ENCODE assay signal across 8 mouse cellular contexts in genomic region chr15:81399638-81400315, GRCm38 (mm10). TPM values are rescaled to one million over a fixed set of nuclear protein-coding genes. Genes with fewer than 3 reads are reported as not detected.
A peak's percentile ranks its signal among the peaks of the same experiment; 100 is the strongest.
DNase-seq lines count a peak whose midpoint lies in the region; ATAC-seq lines count a peak whose summit lies in the region.

Gene St13 (minus strand): TSS chr15:81400077.
Gene Xpnpep3 (plus strand): TSS chr15:81400138.

- DNase-seq in adipocyte (ENCODE audit: low spot score), result peak; percentile 97
- peak; percentile 95 for DNase-seq in embryo, embryonic 10 days (ENCODE audit: low spot score)
- DNase-seq in gastrocnemius, postnatal 14 days, result peak; percentile 98
- DNase-seq in left cerebral cortex, postnatal 10 days (ENCODE audit: extremely low spot score in 1 of 2, low spot score in 2 of 2), result peak; percentile 95 to 98
- peak; percentile 96 for DNase-seq in right cerebral cortex, postnatal 25 days
- DNase-seq in urinary bladder, postnatal 4 days (ENCODE audit: low spot score in 2 of 2), result peak; percentile 96 to 98

- ATAC-seq in inflammation-experienced regulatory T-cells, adult 6 months, result peak; percentile 95
- peak; percentile 98 for ATAC-seq in megakaryocyte-erythroid progenitor cell, adult 5-6 weeks (replicated peaks; ENCODE audit: low FRiP score, low TSS enrichment, poor library complexity, severe bottlenecking)

- intact Hi-C loops in gastrocnemius, postnatal 14 days (cut with DNase I; ENCODE audit: low total_unique reads), result no loop called here
- intact Hi-C loops in left cerebral cortex, postnatal 10 days (cut with DNase I), result no loop called here

RNA-seq across cellular contexts. Expression of gene St13, which starts in this region (rescaled TPM):
- 10 to 100 TPM; 77.9 to 98.6 TPM for total RNA-seq in gastrocnemius, postnatal 14 days (2021)
- polyA plus RNA-seq in inflammation-experienced regulatory T-cells, adult 6 months (2017; shearing (Covaris generic)), result 100 to 1,000 TPM; 170 to 193 (median 179) TPM
- 100 to 1,000 TPM; 174 to 179 TPM for total RNA-seq in left cerebral cortex, postnatal 10 days (2021)
- total RNA-seq in megakaryocyte-erythroid progenitor cell, adult 5-6 weeks (2014; fragmentation: Nextera tagmentation), result 175 and 195 TPM in 2 replicates
- total RNA-seq in megakaryocyte-erythroid progenitor cell, adult 5-6 weeks (2017), result 481 and 514 TPM in 2 replicates

RNA-seq across cellular contexts. Expression of gene Xpnpep3, which starts in this region (rescaled TPM):
- 1 to 10 TPM; 6.3 TPM for total RNA-seq in gastrocnemius, postnatal 14 days (2021)
- polyA plus RNA-seq in inflammation-experienced regulatory T-cells, adult 6 months (2017; shearing (Covaris generic)), result 1 to 10 TPM; 6.8 to 8.8 (median 8.2) TPM
- 10 to 100 TPM; 10.1 to 11.6 TPM for total RNA-seq in left cerebral cortex, postnatal 10 days (2021)
- 14.0 and 17.8 TPM in 2 replicates for total RNA-seq in megakaryocyte-erythroid progenitor cell, adult 5-6 weeks (2014; fragmentation: Nextera tagmentation)
- 24.9 and 26.2 TPM in 2 replicates for total RNA-seq in megakaryocyte-erythroid progenitor cell, adult 5-6 weeks (2017)

Comparison
In these comparisons a context has a peak if more than half of its experiments do, and no peak if none do; other contexts are left out.
1. Peak in every context shown above with its lines: DNase-seq and ATAC-seq.